Mouse (Mus musculus): ENCODE measurements at regions not wholly inside any gene's neighbourhood (a gene's known extent, or its start where the extent isn't known, plus 50 kb on each side); places are given as distances from the start of the nearest gene placed in this dataset.

GRCm38 (mm10) chr1:48276206-48276605 is 1383.6 kb upstream of the Slc39a10 start:
- DNase-seq (ENCODE audit: low spot score in 2 of 2) = peak; percentile 4 to 33

GRCm38 (mm10) chr1:48275666-48276065 is 1383.0 kb upstream of the Slc39a10 start:
- no peak for DNase-seq (ENCODE audit: low spot score in 2 of 2)

Data from layer of hippocampus, postnatal 14 days (tissue).